Mouse (Mus musculus) liver, embryonic 14.5 days (tissue): Measurements from ENCODE around the gene Rraga.

Experiments
- CTCF ChIP-seq: IDR thresholded peaks from 2 replicates; pipeline ENCODE4 v1.5.1; 2016; ENCODE audit warnings: antibody characterized with exemption, low read depth, control low read depth
- EP300 ChIP-seq: IDR thresholded peaks from 2 replicates; pipeline ENCODE4 v1.6.1; 2016; ENCODE audit warnings: antibody characterized with exemption, low read depth

- no peak for TF ChIP-seq EP300
- no peak for TF ChIP-seq CTCF
Measured at GRCm38 (mm10) chr4:86574939-86575282, 557 bp upstream of the Rraga start.
